Mouse (Mus musculus) skeletal muscle tissue, adult 2 months (tissue): ENCODE measurements around the gene Men1.
"Not testable (repeated sequence)": the region's sequence is repeated elsewhere in the genome, so short reads cannot be mapped to it uniquely, and the experiment has no call there.

Experiments
- DNase-seq: peaks from one replicate; pipeline ENCODE4 v3.0.0-alpha.2; 2012; ENCODE audit warnings: low read depth, low spot score

Men1 gene

DNA sequence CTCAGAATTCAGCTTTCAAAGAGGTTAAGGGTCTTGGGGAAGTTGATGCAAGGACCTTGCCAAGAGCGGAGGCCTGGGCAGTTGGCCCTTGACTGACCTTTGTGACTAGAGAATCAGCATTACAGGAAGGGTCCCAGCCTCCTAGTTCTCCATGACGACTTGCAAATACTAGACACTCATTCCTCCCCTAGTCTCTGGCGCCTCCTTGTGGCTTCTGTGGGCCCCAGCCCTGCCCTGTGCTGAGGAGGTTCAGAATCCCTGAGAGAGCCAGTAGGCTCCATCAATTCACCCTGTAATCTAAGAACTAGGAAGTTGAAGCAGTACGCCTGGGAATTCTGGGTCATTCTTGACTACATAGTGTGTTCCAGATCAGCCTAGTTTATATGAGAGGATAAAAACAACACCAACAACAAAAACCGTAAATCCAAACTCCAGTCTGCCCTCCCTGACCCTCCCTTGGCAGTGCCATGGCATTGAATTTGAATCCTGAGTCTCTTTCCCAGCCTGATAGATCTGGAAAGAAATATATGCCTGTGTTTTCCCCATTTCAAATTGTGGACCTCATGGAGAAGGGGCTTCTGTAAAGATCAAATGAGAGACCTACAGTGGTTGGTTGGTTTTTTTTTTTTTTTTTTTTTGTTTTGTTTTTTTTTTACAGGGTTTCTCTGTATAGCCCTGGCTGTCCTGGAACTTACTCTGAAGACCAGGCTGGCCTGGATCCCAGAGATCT, 29.8 kb upstream of the Men1 start:
- peak; percentile 84 for DNase-seq

DNA sequence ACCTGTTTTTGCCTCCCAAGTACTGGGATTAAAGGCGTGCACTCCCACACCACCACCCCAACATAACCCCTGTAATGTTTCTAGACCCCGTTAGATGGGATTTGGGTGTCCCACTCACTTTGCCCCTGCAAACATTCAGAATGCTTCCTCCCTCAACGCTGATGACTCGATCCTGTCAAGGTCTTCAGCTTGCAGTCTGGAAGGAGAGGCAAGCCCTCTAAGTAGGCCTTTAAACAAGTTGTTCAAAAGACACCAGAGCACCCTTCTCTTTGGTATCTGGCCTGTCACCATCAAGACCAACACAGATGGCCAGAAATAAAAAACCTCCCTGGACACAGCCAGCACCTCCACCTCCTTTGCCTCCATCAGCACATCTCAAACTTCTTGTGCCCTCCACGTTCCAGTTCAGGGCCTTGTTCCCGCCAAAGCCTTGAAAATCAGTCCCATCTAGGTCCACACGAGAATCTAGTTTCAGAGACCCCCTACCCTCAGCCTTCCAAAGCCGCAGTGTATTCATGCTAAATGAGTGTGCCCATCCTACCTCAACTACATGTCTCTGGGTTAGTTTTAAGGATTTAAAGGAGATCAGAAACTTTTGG, 29.2 kb upstream of the Men1 start:
- DNase-seq, result no peak

- DNase-seq, result no peak
Observed at GRCm38 (mm10) chr19:6306137-6306551, 28.6 kb upstream of the Men1 start, which contains the start of gene Cdc42bpg. Gene Cdc42bpg, plus strand, starts transcription at chr19:6306456.

DNA sequence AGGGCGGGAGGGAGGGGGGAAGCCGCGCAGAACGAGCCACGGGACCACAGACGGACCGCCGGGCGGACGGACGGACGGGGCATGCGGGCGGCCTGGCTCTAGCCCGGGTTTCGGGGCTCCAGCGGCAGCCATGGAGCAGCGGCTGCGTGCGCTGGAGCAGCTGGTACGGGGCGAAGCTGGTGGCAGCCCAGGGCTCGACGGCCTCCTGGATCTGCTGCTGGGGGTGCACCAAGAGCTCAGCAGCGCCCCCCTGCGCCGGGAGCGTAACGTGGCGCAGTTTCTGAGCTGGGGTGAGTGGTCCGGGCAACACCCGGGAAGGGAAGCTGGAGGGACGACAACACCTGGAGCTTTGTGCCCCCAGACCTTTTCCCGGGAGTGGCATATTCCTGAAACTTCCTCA, 28.2 kb upstream of the Men1 start:
- no peak for DNase-seq

- DNase-seq, result no peak
Observed at GRCm38 (mm10) chr19:6307733-6308531, 26.8 kb upstream of the Men1 start.

GRCm38 (mm10) chr19:6310181-6310580, 24.6 kb upstream of the Men1 start:
- DNase-seq, result no peak

DNA sequence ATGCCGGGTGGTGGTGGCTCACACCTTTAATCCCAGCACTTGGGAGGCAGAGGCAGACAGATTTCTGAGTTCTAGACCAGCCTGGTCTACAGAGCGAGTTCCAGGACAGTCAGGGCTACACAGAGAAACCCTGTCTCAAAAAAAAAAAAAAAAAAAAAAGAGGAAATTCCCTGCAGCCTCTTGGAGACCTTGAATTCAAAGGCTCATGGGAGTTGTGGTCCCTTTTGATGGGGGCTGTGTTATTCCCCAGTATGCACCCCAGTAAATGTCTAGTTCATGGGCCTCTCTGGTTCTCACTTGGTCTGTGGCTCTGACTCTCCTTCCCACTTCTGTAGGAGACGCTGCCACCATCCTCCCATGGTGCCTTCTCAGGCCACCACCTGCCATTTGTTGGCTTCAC, 23.0 kb upstream of the Men1 start:
- not testable (repeated sequence) for DNase-seq

GRCm38 (mm10) chr19:6313796-6314195, 21.0 kb upstream of the Men1 start:
- no peak for DNase-seq

- no peak for DNase-seq
Observed at GRCm38 (mm10) chr19:6314513-6314912, 20.3 kb upstream of the Men1 start.

- DNase-seq, result no peak
Observed at GRCm38 (mm10) chr19:6315573-6315972, 19.2 kb upstream of the Men1 start.

GRCm38 (mm10) chr19:6318145-6318544, 16.6 kb upstream of the Men1 start:
- DNase-seq, result no peak

GRCm38 (mm10) chr19:6321358-6321757, 13.4 kb upstream of the Men1 start:
- DNase-seq, result no peak

GRCm38 (mm10) chr19:6321786-6322621, 12.8 kb upstream of the Men1 start:
- no peak for DNase-seq

- no peak for DNase-seq
Observed at GRCm38 (mm10) chr19:6324751-6325150, 10.0 kb upstream of the Men1 start.

- no peak for DNase-seq
Observed at GRCm38 (mm10) chr19:6331178-6331577, 3.6 kb upstream of the Men1 start.

DNA sequence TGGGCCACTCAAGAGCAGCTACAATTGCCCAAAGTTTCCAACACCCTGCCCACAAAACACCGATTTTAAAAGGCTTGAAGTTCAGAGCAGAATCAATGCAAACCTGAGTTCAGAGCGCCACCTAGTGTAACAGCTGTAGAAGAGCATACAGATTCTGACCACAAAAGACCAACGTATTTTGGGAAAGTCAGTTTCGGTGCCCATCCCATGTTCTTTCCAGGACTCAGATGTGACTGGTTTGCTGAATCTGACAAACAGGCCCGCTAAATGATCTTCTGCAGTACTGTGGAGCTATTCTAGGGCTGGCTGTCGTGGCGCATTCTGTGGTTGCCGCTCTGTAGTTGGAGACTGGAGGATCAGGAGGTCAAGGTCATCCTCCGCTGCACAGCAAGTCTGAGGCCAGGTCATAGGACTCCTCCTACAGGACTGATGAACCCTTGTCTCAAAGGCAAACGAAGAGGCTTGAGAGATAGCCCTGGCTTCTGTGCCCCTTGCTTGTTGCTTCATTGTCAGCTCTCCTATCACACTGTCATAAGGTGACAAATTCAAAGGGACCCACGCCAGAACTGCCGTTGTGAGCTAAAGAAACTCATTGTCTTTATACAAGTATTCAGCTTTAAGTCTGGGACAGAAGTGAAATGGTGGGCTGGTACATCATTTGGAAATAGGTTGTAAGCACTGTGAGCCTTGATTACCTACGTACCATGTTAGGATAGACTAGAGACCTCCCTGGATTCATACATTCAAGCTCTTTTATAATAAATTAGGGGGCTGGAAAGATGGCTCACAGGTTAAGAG, 2.9 kb upstream of the Men1 start:
- peak; percentile 65 for DNase-seq

DNA sequence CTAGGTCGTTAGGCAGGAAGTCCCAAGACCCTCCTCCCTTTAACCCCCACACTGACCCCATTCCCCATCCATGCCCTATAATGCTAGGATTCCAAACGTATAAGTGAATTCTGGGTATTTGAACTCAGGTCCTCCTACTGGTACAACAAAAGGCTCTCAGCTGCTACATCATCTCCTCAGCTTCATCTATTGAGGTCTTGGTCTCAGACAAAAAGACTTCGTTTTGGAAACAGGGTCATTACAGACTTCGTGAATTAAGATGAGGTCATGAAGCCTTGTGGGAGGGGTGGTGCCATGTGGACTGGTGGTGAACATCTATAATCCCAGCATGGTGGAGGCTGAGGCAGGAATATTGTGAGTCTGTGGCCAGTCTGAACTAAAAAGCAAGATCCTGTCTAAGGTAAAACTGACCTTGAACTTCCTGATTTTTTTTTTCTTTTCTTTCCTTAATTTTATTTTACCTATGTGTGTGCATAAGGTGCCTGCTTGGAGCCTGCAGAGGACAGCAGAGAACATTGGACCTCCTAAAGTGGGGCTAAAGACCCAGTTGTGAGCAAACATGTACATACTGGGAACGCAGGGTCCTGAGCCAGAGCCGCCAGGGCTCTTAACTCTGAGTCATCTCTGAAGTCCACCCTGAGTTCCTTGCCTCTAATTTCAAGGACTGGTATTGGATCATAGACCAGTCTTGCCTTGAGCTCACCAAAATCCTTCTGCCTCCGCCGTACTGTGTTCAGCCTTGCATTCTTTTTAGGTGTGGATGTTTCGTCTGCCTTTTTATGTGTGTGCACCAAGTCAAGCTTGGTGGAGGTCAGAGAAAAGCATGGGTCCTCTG, 801 bp upstream of the Men1 start:
- DNase-seq, result no peak

DNA sequence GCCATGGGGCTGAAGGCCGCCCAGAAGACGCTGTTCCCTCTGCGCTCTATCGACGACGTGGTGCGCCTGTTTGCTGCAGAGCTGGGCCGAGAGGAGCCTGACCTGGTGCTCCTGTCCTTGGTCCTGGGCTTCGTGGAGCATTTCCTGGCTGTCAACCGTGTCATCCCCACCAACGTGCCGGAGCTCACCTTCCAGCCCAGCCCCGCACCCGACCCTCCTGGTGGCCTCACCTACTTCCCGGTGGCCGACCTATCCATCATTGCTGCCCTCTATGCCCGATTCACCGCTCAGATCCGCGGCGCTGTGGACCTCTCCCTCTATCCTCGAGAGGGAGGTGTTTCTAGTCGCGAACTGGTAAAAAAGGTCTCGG, 664 bp downstream of the Men1 start:
- no peak for DNase-seq

- no peak for DNase-seq
Observed at GRCm38 (mm10) chr19:6336920-6337319, 2.1 kb downstream of the Men1 start.

GRCm38 (mm10) chr19:6338171-6338570, 3.4 kb downstream of the Men1 start:
- DNase-seq, result no peak
